Mouse (Mus musculus) c-Kit-negative CD71-positive TER-119-positive erythroid progenitor cells, embryonic 14.5 days (primary cell): ENCODE measurements around the gene Gm10570.

Source experiments
- DNase-seq: peaks from one replicate; pipeline ENCODE4 v3.0.0-alpha.2; 2013; ENCODE audit warnings: low read depth, low spot score

Gm10570 gene

DNA sequence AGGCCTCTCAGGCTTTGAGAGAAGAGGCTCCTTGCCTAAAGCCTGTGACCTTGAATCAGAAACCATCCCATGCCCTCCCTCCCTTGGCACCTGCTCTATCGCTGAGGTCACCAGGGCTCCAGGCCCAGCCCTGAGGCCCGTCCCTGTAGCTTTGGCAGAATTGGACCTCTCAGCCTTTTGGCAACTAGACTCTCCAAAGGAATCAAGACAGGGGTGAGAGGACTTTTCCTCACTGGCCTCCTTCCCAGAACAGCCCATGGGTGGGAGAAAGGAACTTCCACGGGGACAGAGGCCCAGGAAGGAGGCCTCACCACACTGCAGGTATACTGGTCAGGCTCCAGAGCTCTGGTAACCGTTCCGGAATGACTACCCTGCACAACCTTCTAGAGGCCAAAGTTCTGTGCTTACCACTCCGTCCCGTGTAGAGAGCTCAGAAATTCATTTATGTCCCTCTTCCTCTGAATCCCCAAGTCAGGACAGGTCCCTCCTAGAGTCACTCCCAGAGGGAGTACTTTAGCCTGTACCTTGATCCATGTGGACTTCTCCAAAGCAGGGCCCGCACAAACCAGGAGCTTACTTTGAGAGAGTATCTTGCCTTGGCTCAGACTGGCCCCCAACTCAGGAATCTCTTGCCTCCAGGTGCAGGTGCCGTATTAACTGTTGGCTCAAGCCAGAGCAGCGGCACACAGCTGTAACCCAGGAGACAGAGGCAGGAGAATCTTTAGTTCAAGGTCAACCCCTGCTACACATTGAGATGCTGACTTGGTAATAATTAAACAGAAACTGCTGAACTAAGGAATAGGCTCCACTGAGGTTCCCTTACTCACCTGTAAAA is 1.5 kb downstream of the Gm10570 start:
- no peak for DNase-seq

GRCm38 (mm10) chr4:130304746-130305145 is 3.7 kb downstream of the Gm10570 start:
- no peak for DNase-seq

DNA sequence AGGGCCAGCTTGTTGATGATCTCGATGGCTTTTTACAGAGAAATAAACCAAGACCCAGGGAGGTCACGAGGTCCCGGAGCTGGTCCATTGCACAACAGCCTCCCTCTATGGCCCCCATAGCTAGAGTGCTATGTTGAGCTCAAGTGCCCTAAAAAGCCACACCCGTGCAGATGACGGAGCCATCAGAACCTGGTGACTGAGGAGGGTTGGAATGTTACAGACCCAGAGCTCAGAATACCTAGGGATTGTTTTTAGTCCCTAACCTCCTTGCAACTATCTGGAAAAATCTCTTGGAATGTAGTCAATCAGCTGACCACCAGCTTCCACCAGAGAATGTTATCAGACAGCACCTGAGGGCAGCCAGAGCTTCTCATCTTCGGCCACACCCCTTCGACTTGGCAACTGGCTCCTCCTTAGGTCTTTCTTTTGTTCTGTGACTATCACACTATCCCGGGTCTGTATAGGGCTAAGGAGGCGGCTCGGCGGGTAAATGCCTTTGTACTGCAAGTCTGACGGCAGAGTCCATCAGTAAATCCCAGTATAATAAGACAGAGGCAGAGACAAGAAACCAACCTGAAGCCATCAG is 6.1 kb downstream of the Gm10570 start:
- DNase-seq = no peak

DNA sequence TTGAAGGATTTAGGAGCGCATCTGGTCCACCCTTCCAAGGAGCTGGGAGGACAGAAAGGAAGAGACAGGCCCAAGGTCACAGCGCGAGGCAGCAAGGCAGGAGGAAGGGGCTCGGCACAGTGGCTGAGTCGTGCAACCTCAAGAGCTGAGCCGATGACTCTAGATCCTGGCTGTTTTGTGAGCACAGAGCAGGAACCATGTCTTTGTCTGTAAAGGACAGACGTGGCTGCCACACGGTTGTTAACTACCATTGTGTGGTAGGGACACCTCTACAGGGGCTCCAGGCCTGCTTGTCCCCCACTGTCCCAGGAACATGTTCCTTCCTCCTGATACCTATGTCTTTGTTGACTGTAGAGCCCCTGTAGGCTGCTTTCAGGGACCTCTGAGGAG is 8.8 kb downstream of the Gm10570 start:
- DNase-seq = no peak

- no peak for DNase-seq
These were observed 9.4 kb downstream of the Gm10570 start for GRCm38 (mm10) chr4:130298877-130299628.

DNA sequence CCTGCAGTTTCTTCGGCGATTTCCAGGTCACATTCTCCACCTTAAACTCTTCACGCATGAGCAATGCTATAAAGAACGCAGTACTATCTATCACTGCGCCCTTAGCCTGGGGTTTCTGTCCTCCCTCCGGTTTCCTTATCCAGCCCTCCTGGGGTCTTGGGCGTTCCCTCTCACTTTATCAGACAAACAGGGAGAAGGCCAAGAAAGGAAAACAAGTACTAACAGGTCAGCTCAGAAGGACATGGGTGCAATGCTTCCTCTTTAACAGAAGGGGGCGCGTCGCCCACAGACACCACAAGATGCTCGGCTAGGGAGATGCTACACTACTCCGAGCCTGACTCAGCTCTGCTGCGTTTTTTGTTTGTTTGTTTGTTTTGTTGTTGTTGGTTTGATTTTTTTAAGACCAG is 11.3 kb downstream of the Gm10570 start:
- DNase-seq = peak; percentile 90

- peak; percentile 65 for DNase-seq
These were observed 12.1 kb downstream of the Gm10570 start for GRCm38 (mm10) chr4:130296243-130296965.

DNA sequence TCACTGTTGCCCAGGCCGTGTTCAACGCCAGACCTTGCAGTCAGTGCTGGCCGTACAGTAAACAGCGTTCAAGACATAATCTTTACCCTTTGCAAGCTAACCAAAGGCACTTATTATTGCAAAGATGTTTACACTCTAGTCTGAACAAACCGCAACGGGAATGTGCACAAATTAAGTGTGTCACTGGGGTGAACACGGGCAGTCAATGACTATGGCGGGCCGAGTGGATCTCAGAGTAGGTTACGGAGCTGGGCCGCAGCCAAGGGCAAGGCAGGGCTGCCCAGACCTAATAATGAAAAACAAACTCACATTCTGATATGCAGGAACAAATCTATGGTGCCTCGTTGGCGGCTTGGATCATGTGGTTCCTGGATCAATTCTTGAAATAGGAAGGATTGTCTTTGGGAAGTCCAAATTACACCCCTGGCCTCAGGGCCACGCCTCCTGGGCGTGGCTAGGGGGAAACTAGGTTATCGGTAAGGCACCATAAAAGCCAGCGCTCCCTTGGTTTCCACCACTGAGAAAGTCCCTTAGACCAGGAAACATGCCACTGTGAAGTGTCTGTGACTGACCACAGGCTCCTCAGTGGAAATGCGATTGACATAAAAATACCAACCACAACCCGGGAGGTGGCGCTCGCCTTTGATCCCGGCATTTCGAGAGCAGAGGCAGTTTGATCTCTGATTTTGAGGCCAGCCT is 13.3 kb downstream of the Gm10570 start:
- peak; percentile 86 for DNase-seq

DNA sequence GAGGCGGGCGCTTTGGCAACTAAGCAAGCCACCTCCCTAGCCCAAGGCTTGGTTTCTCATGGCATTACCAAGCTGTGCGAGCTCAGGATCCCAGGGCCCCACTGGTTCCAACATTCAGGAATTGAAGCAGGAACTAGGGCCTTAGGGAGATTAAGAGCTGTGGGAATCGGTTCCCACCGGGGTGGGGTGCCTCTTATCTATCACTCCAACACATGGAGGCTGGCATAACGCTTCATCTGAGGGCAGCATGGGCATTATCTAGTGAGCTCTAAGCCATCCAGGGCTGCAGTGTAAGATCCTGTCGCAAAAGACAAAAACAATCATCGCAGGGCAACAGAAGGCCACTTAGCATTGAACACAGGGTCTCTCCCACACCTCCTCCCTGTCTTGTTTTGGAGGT is 14.0 kb downstream of the Gm10570 start:
- peak; percentile 62 for DNase-seq

DNA sequence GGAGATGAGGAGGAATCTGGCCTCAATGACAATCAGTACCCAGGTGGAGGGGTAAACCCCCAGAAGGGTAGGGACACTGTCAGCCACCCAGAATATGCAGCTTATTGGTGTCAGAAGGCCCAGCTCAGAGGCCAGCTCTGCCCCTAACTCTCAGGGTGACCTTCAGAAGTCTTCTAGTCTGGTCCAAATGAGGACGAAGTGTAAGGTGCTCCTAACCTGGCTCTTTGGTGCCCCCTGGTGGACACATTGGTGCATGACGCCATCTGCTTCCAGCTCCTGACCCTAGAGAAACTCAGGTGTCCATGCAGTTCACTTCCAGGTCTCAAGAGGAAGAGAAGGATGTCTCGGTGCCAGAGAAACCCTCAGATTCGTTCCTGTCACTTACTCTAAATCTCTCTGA is 16.2 kb downstream of the Gm10570 start:
- peak; percentile 88 for DNase-seq

- no peak for DNase-seq
These were observed 18.6 kb downstream of the Gm10570 start for GRCm38 (mm10) chr4:130289824-130290223.

DNA sequence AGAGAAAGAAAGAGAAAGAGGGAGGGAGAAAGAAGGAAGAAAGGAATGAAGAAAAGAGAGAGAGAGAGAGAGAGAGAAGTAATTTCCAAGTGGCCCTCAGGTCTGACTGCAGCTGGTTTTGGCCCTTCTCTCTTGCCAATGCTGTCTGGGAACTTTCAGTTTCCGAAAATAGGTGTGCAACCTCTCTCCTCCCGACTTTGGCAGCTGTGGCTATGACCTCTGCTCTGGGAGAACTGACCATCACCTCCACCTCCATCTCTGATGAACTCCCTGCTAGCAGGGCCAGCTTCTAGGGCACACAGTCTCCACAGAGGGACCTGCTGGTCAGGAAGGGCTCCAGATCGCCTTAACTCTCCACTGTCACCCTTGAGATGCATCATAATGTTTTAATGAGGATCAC is 21.9 kb downstream of the Gm10570 start:
- no peak for DNase-seq

GRCm38 (mm10) chr4:130283826-130284225 is 24.6 kb downstream of the Gm10570 start:
- no peak for DNase-seq

GRCm38 (mm10) chr4:130282856-130283255 is 25.6 kb downstream of the Gm10570 start:
- no peak for DNase-seq

- no peak for DNase-seq
These were observed 29.4 kb downstream of the Gm10570 start, which contains the start of gene Serinc2 for GRCm38 (mm10) chr4:130279105-130279504. TSS of gene Serinc2 (minus strand) at chr4:130279205.

DNA sequence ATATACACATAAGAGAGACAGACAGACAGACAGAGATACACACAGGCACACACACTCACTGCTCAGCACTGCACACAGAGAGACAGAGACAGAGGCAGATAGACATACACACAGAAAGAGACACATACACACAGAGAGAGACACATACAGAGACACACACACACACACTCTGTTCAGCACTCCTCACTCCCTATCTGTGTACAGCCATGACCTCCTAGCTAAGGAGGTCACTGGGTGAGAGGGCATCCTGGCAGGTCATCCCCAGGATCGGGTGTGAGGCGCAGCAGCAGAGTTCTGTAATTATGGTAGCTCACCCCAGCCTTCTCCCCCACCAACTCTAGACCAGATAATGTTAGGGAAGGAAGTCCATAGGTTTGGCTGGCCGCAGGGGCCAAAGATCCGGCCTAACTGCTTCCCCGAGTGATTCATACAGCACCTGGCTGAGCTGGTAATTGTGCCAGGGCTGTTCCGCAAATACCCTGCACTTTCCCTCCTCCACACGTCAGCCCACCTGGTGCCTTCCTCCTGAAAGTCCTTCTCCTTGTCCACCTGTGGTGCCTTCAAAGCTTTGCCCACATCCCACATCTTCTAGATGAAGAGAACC is 31.8 kb downstream of the Gm10570 start:
- DNase-seq = no peak

GRCm38 (mm10) chr4:130275823-130276105 is 32.7 kb downstream of the Gm10570 start:
- DNase-seq = no peak

DNA sequence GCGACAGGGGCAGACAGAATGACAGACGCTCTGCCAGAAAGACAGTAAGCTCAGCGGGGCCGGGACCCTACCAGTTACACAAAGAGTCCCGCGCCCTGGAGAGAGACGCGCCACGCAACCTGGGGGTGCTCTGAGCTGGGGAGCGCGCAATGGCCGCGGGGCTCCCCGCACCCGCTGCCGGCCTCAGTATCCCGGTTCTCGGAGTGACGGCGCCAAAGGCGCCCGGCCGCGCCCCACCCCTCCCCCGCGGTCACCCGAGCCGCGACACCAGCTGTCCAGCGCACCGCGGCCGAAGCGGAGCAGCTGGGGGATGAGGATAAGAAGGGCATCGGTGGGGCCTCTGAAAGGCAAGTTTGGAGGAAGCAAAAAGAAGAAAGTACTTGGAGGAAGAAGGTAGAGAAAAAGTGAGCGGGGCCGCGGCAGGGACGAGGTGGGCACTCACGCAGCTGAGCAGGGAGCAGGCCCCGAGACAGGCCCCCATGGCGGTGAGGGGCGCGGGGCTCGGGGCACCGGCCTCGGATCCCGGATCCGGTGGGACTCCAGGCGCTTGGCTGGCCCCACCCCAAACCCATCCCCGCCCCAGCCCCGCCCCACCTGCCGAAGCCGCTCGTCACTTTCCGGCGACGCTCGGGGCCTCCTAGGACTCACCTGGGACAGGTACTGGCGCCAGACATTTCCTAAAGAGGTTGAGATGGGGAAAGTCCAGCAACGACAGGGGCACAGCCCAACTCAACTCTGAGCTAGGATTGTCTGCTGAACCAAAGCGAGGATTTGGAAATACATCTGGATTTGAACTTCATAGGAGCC is 33.3 kb downstream of the Gm10570 start:
- no peak for DNase-seq

DNA sequence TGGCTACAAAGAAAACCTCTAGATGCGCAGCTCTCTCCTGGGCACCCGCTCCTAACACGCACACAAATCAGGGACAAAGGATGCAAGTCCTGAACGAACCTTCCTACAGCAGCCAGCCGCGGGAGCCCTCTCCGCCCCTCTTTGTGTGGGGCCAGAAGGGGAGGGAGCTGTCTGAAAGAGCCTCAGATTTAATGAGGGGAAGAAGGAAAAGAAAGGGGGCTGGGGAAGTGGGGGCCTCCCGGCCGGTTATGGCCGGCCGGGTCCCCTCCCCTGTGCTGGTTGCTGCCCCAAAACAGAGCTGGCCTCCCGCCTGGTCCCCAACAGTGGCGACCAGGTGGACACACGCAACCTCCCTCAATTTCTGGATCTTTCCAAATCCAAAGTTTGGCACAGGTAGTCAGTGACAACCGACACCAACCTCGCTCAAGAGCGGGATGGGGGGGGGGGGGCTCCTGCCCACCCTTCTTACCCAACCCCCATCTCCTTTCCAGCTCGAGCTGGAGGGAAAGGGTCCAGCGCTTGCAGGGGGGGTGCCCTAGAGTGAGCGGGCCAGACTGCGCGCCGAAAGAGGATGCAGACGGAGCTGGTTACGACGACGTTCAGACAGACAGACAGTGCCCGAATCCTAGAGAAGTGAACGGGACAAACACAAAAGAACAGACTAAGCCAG is 34.0 kb downstream of the Gm10570 start:
- no peak for DNase-seq
